ENCODE assay signal across 8 mouse cellular contexts in the genomic region with DNA sequence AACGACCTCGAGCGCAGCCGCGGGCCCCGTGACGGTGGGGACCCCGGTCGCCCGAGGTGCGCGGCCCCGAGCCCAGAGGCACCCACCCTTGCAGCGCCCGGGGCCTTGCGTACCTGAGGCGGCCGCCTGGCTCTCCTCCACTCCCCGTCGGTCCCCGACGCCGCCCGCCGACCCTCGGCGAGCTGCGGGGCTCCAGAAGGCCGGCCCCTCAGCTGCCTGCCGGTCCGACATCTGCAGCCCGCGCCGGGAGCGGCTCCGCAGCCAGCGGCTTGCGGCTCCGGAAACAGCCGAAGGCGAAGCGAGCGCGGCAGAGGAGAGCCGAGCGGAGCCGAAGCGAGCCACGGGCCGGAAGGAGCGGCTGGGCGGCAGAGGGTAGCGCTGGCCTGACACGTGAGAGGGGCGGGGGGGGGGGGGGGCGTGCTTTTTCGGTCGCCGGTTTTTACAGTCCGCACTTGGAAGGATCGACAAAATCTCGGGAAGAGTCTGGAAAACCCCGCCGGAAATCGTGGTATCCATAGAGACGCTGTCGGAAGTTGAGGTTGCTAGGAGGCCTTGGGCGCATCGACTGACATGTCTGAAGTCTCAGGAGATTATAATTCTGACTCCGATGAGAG. TPM values are rescaled to one million over a fixed set of nuclear protein-coding genes. Genes with fewer than 3 reads are reported as not detected.
DNase-seq lines count a peak whose midpoint lies in the region; ATAC-seq lines count a peak whose summit lies in the region.

A gene (minus strand): TSS at position 482 of the 614 bp plus-strand sequence.

- H3K4me3 ChIP-seq in hindbrain, embryonic 16.5 days (ENCODE audit: low read length): peak within 1 kb of the TSS; percentile 72

- ATAC-seq in hindbrain, embryonic 16.5 days: peak; percentile 96

- H3K4me2 ChIP-seq in hindbrain, embryonic 16.5 days (ENCODE audit: low read length): peak within 1 kb of the TSS; percentile 77

- H3K9me3 ChIP-seq in hindbrain, embryonic 16.5 days (ENCODE audit: control insufficient read depth, low read length): no peaks in the 10 kb centered on the region

- H3K4me1 ChIP-seq in hindbrain, embryonic 16.5 days (ENCODE audit: control insufficient read depth, insufficient read depth, low read depth, low read length): peaks cover 11% of the 10 kb centered on the region

- no peaks in the 10 kb centered on the region for H3K36me3 ChIP-seq in hindbrain, embryonic 16.5 days (ENCODE audit: control insufficient read depth, insufficient read depth, low read length)

- peak within 1 kb of the TSS; percentile 94 for H3K27ac ChIP-seq in hindbrain, embryonic 16.5 days (ENCODE audit: low read depth, low read length)

- under 1% methylated on average over 57 of the region's 70 CpGs for WGBS in hindbrain, embryonic 16.5 days

- no peaks in the 10 kb centered on the region for H3K27me3 ChIP-seq in hindbrain, embryonic 16.5 days (replicated peaks; ENCODE audit: control insufficient read depth, insufficient read depth, low read length)

- H3K9ac ChIP-seq in hindbrain, embryonic 16.5 days (ENCODE audit: low read depth, low read length): peak within 1 kb of the TSS; percentile 96

- DNase-seq in R1 (ENCODE audit: low read depth, low spot score): peak; percentile 96
- peak; percentile 81 to 89 for DNase-seq in cerebellum, postnatal 25 days
- peak; percentile 63 for DNase-seq in gastrocnemius, adult 18-20 months (ENCODE audit: low spot score)
- DNase-seq in left cerebral cortex, adult 18-20 months (ENCODE audit: low spot score in 2 of 2): peak; percentile 73 to 84
- DNase-seq in lung, postnatal 4 days: peak; percentile 87 to 90
- peak; percentile 92 for DNase-seq in retina, postnatal 1 day
- DNase-seq in thymus, postnatal 4 days: peak; percentile 91

RNA-seq across cellular contexts. Expression of the gene that starts here (rescaled TPM):
- total RNA-seq in gastrocnemius, adult 18-20 months (2021): 1 to 10 TPM; 1.3 to 1.4 TPM
- 4.2 and 5.0 TPM in 2 replicates for polyA plus RNA-seq in hindbrain, embryonic 16.5 days (2015; fragmentation: Nextera tagmentation; extraction: Ambion mirVana)
- 10 to 100 TPM; 29.7 to 30.7 TPM for total RNA-seq in left cerebral cortex, adult 18-20 months (2021)

Comparison
In these comparisons a context has a peak if more than half of its experiments do, and no peak if none do; other contexts are left out.
1. Peak in every context shown above with its lines: DNase-seq, ATAC-seq, H3K4me3 ChIP-seq and H3K27ac ChIP-seq.
2. RNA of the gene that starts here (total RNA-seq): 29.7 to 30.7 TPM in left cerebral cortex, adult 18-20 months; 1.3 to 1.4 TPM in gastrocnemius, adult 18-20 months; every median in the first group is over 10 times any median in the second.